Mouse (Mus musculus) bone marrow, adult 2 months (tissue): ENCODE measurements around the gene Mgat4a.

Experiments used
- CTCF ChIP-seq: fragments of 200-500 bp; IDR thresholded peaks from 2 replicates; pipeline ENCODE4 v1.5.1; 2011; ENCODE audit warnings: low read length, control low read depth; ENCODE audit not compliant: control insufficient read depth, insufficient read depth
- POLR2A ChIP-seq: fragments of 200-500 bp; IDR thresholded peaks from 2 replicates; pipeline ENCODE4 v1.6.1; 2011; ENCODE audit warnings: low read depth, mild to moderate bottlenecking, control low read depth, low read length, borderline replicate concordance; ENCODE audit not compliant: control insufficient read depth

- TF ChIP-seq CTCF (no peak), POLR2A (no peak)
Observed at GRCm38 (mm10) chr1:37469007-37469406, 71.8 kb downstream of the Mgat4a start.
